Mouse (Mus musculus) lung, postnatal 0 days (tissue): ENCODE results near the gene Reg1. TPM values are rescaled to one million over a fixed set of nuclear protein-coding genes. Genes with fewer than 3 reads are reported as not detected.

Experiments used
- ATAC-seq: fragments of 200-750 bp; cut with Nextera tagmentation; 2 replicates; pipeline ENCODE4 v1.8.0; 2017; ENCODE audit warnings: moderate library complexity
- DNase-seq: peaks from one replicate; pipeline ENCODE4 v3.0.0-alpha.2; 2016; ENCODE audit warnings: low spot score
- H3K27ac ChIP-seq: fragments of 300-500 bp; sonication (generic); 2 replicates; pipeline ENCODE4 v1.5.1; 2014; ENCODE audit warnings: antibody characterized with exemption, mild to moderate bottlenecking, low read length, mixed read lengths
- H3K27me3 ChIP-seq: fragments of 300-500 bp; sonication (generic); replicated peaks from 2 replicates; pipeline ENCODE4 v1.6.1; 2014; ENCODE audit warnings: low read length, mixed read lengths; ENCODE audit not compliant: insufficient read depth
- H3K36me3 ChIP-seq: fragments of 300-500 bp; sonication (generic); 2 replicates; pipeline ENCODE4 v1.6.1; 2014; ENCODE audit warnings: low read length, mixed read lengths; ENCODE audit not compliant: insufficient read depth
- H3K4me1 ChIP-seq: fragments of 300-500 bp; sonication (generic); 2 replicates; pipeline ENCODE4 v1.6.1; 2014; ENCODE audit warnings: antibody characterized with exemption, low read depth, low read length, mixed read lengths; ENCODE audit not compliant: insufficient read depth
- H3K4me2 ChIP-seq: fragments of 300-500 bp; sonication (generic); replicated peaks from 2 replicates; pipeline ENCODE4 v1.6.1; 2014; ENCODE audit warnings: low read depth, mild to moderate bottlenecking, low read length, moderate library complexity, mixed read lengths
- H3K4me3 ChIP-seq: fragments of 300-500 bp; sonication (generic); 2 replicates; pipeline ENCODE4 v1.5.1; 2014; ENCODE audit warnings: low read depth, low read length
- H3K9ac ChIP-seq: fragments of 300-500 bp; sonication (generic); replicated peaks from 2 replicates; pipeline ENCODE4 v1.6.1; 2014; ENCODE audit warnings: low read depth, mild to moderate bottlenecking
- H3K9me3 ChIP-seq: fragments of 300-500 bp; sonication (generic); 2 replicates; pipeline ENCODE4 v1.6.1; 2016; ENCODE audit warnings: low read length, mixed read lengths
- CTCF ChIP-seq: IDR thresholded peaks from 2 replicates; pipeline ENCODE4 v1.5.1; 2016; ENCODE audit warnings: antibody characterized with exemption, mild to moderate bottlenecking
- EP300 ChIP-seq: IDR thresholded peaks from 2 replicates; pipeline ENCODE4 v1.6.1; 2016; ENCODE audit warnings: antibody characterized with exemption, mild to moderate bottlenecking, control low read depth
- WGBS: fragments of 180-500 bp; shearing (Covaris S2); extraction: QIAGEN DNeasy Blood & Tissue Kit; methylation state at CpG from one replicate; pipeline ENCODE4 v1.1.7; 2014; 5-methylcytosine and 5-hydroxymethylcytosine counted together
- polyA plus RNA-seq: library from polyadenylated mRNA; unstranded; fragments of >200 nt; fragmentation: Nextera tagmentation; extraction: Ambion mirVana; gene quantifications from 2 replicates; pipeline ENCODE4 v1.2.1, GENCODE M21; 2015

Reg1 gene
- polyA plus RNA-seq, 1 experiment from 2014 or later, result not detected

DNA sequence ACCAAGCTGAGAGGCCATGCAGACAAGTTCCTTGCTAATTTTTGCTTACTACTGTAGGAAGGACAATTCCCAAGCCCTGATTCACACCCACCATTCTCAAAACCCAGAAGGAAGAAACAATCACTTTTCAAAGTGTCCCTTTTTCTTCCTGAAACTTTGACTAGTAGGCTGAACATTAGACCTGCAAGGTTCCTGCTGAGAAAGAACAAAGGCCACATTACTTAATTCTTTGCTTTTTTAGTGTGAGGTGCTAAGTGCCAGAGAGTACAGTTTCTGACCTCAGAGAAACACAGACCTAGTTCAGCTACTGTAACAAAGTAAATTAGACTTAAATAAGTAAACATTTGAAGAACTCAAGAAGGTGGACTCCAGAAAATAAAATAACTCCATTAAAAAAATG is 25.9 kb downstream of the Reg1 start:
- H3K4me1 ChIP-seq, result no peaks in the 10 kb centered on the region
- no peak overlapping the region for H3K4me3 ChIP-seq
- H3K27ac ChIP-seq, result no peak overlapping the region
- no peak for ATAC-seq
- no peak for DNase-seq
- no peak overlapping the region for H3K9ac ChIP-seq
- H3K9me3 ChIP-seq, result no peaks in the 10 kb centered on the region
- TF ChIP-seq EP300 (no peak), CTCF (no peak)
- no peaks in the 10 kb centered on the region for H3K36me3 ChIP-seq
- H3K27me3 ChIP-seq, result no peaks in the 10 kb centered on the region
- no peak overlapping the region for H3K4me2 ChIP-seq

- H3K4me3 ChIP-seq, result no peak overlapping the region
- H3K9ac ChIP-seq, result no peak overlapping the region
- H3K36me3 ChIP-seq, result no peaks in the 10 kb centered on the region
- TF ChIP-seq EP300, result no peak
- TF ChIP-seq CTCF, result no peak
- no peaks in the 10 kb centered on the region for H3K4me1 ChIP-seq
- no peak for DNase-seq
- H3K27me3 ChIP-seq, result no peaks in the 10 kb centered on the region
- H3K4me2 ChIP-seq, result no peak overlapping the region
- H3K27ac ChIP-seq, result no peak overlapping the region
- no peaks in the 10 kb centered on the region for H3K9me3 ChIP-seq
- ATAC-seq, result no peak
- 79% methylated on average over 2 of the region's 2 CpGs for WGBS
Observed at GRCm38 (mm10) chr6:78452804-78453203, 30.3 kb downstream of the Reg1 start.

DNA sequence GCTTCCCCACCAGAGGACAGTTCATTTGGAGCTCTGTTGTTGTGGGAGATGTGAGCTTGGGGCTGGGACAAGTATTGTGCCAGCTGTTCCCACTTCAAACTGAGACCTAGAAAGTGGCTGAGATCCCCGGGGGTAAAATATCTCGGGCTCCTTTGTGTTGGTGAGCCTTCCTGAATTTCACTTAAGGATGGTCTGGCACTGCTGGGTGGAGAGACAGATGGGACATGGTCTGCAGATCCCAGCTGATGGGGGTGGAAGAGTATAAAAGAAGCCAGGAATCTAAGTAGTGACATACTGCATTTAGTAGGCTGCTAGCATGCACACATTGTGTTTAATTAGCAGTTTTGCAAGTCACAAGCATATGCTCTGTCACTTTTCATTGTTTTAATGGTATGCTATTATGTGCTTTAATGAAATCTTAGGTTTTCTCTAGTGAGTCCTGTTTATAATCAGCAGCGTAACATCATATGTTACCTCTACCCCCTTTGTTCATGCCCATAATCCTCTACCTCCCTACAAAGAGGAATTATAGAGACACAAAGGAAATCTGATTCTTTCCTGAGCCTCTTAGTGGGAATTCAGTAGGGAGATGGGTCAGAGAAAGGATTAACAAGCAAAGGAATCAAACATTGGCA is 37.8 kb downstream of the Reg1 start:
- H3K27me3 ChIP-seq, result no peaks in the 10 kb centered on the region
- no peak for ATAC-seq
- no peaks in the 10 kb centered on the region for H3K9me3 ChIP-seq
- DNase-seq, result no peak
- no peak overlapping the region for H3K4me3 ChIP-seq
- H3K4me1 ChIP-seq, result no peaks in the 10 kb centered on the region
- H3K9ac ChIP-seq, result no peak overlapping the region
- H3K36me3 ChIP-seq, result no peaks in the 10 kb centered on the region
- H3K4me2 ChIP-seq, result no peak overlapping the region
- no peak for TF ChIP-seq EP300
- no peak for TF ChIP-seq CTCF
- WGBS, result 52% methylated on average over 3 of the region's 3 CpGs
- H3K27ac ChIP-seq, result no peak overlapping the region

DNA sequence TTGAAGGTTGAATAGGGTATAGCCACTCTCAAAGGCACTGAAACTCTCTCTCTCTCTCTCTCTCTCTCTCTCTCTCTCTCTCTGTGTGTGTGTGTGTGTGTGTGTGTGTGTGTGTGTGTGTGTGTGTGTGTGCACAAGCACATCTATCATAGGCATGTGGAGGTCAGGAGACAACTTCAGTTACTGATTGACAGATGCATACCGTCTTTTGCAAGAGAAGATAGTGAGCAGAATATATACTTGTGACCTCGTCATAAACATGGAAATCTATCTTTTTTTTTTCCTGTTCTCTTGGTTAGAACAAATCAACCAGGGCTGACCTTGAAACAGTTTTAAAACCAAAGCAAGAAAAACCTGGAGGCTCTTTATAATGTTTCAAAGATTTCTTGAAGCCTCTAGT is 39.8 kb downstream of the Reg1 start:
- Histone ChIP-seq H3K4me1 (no peaks in the 10 kb centered on the region), H3K9me3 (no peaks in the 10 kb centered on the region), H3K27me3 (no peaks in the 10 kb centered on the region), H3K36me3 (no peaks in the 10 kb centered on the region), H3K4me3 (no peak overlapping the region), H3K27ac (no peak overlapping the region), H3K9ac (no peak overlapping the region), H3K4me2 (no peak overlapping the region)
- ATAC-seq (no peak), DNase-seq (no peak)
- 45% methylated on average over 2 of the region's 2 CpGs for WGBS
- TF ChIP-seq EP300 (no peak), CTCF (no peak)

- no peak overlapping the region for H3K4me3 ChIP-seq
- no peak for ATAC-seq
- no peak for DNase-seq
- TF ChIP-seq EP300 (no peak), CTCF (no peak)
- no peak overlapping the region for H3K4me2 ChIP-seq
- no peaks in the 10 kb centered on the region for H3K9me3 ChIP-seq
- H3K36me3 ChIP-seq, result no peaks in the 10 kb centered on the region
- no peak overlapping the region for H3K27ac ChIP-seq
- 67% methylated on average over 2 of the region's 2 CpGs for whole genome bisulfite sequencing
- H3K4me1 ChIP-seq, result no peaks in the 10 kb centered on the region
- no peak overlapping the region for H3K9ac ChIP-seq
- no peaks in the 10 kb centered on the region for H3K27me3 ChIP-seq
Observed at GRCm38 (mm10) chr6:78463266-78463665, 40.8 kb downstream of the Reg1 start.

DNA sequence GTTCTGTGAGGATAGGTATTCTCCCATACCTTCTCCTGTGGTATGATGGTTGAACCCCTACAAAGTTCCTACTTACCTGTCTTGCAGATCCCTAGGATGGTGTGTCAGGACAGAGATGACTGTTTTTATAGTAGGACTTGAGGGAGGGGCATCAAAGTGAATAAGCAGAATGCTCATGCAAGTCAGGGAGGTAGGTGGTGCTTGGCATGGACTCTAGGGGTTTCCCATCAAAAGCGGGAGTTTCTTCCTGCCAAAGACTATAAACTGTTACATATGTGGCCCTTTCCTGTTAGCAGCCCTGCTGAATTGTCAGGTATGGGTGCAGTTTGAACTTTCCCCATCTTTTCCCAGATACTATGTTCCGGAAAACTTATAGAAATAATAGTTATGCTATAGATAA is 46.3 kb downstream of the Reg1 start, which contains the start of gene Reg3g:
Gene Reg3g, minus strand, starts transcription at position 101 of the 400 bp plus-strand sequence.
- DNase-seq (no peak), ATAC-seq (no peak)
- no peak within 1 kb of the TSS for H3K4me2 ChIP-seq
- no peak within 1 kb of the TSS for H3K4me3 ChIP-seq
- H3K27me3 ChIP-seq, result no peaks in the 10 kb centered on the region
- H3K9me3 ChIP-seq, result no peaks in the 10 kb centered on the region
- no peaks in the 10 kb centered on the region for H3K4me1 ChIP-seq
- no peak within 1 kb of the TSS for H3K9ac ChIP-seq
- WGBS, result 78% methylated on average over 2 of the region's 2 CpGs
- H3K36me3 ChIP-seq, result no peaks in the 10 kb centered on the region
- no peak within 1 kb of the TSS for H3K27ac ChIP-seq
- no peak for TF ChIP-seq CTCF
- TF ChIP-seq EP300, result no peak

DNA sequence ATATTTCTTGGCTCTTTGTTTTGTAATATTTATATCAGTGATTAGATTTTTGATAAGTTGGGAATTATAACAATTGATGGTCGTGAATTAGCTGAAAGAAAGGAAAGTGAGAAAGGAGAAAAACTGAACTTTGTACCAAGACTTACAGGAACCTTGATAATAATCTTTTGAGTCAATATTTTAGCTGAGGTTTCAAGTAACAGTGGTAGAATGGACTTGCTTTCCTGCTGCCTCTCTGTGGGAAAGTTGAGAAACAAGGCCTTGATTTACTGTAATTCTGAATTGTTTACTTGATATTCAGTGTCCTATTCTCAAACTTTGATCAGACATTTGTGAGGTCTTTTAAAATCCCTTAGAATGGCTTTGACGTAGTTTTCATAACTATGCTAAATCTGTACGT is 46.8 kb downstream of the Reg1 start:
- ATAC-seq (no peak), DNase-seq (no peak)
- no peaks in the 10 kb centered on the region for H3K9me3 ChIP-seq
- H3K4me1 ChIP-seq, result no peaks in the 10 kb centered on the region
- no peak overlapping the region for H3K9ac ChIP-seq
- H3K27me3 ChIP-seq, result no peaks in the 10 kb centered on the region
- no peak overlapping the region for H3K4me2 ChIP-seq
- no peak overlapping the region for H3K27ac ChIP-seq
- no peaks in the 10 kb centered on the region for H3K36me3 ChIP-seq
- 52% methylated on average over 3 of the region's 3 CpGs for WGBS
- H3K4me3 ChIP-seq, result no peak overlapping the region
- TF ChIP-seq CTCF, result no peak
- TF ChIP-seq EP300, result no peak

Other genes with a start within 250 kb of the Reg1 start
- not detected in 2 replicates for gene Reg3b, start 52.1 kb upstream of the Reg1 start, polyA plus RNA-seq
- gene Reg3d, start 43.8 kb upstream of the Reg1 start, polyA plus RNA-seq, result not detected in 2 replicates
- gene Reg3a, start 42.0 kb upstream of the Reg1 start, polyA plus RNA-seq, result not detected in 2 replicates
- not detected in 2 replicates for gene Reg2, start 27.1 kb upstream of the Reg1 start, polyA plus RNA-seq
- gene Reg3g, start 46.2 kb downstream of the Reg1 start, polyA plus RNA-seq, result 87.0 and 97.4 TPM in 2 replicates